8 mouse cellular contexts compared by ENCODE assay signal in genomic region chr2:53192386-53192785, GRCm38 (mm10). TPM values are rescaled to one million over a fixed set of nuclear protein-coding genes. Genes with fewer than 3 reads are reported as not detected.
DNase-seq lines count a peak whose midpoint lies in the region; ATAC-seq and TF ChIP-seq lines count a peak whose summit lies in the region.

No protein-coding gene starts in this region.

- TF ChIP-seq CTCF in E14TG2a.4 (conservative IDR thresholded peaks at IDR 0.05; ENCODE audit: low read length) = no peak

- under 1% methylated on average over 20 of the region's 20 CpGs for WGBS in heart, embryonic 11.5 days (ENCODE audit: insufficient replicate concordance)
- under 1% methylated on average over 20 of the region's 20 CpGs for WGBS in embryonic facial prominence, embryonic 13.5 days
- under 1% methylated on average over 15 of the region's 20 CpGs for WGBS in limb, embryonic 14.5 days

- H3K27me3 ChIP-seq in heart, embryonic 11.5 days (ENCODE audit: control insufficient read depth, insufficient read depth, low read length) = no peaks in the 10 kb centered on the region
- H3K27me3 ChIP-seq in E14TG2a.4 (ENCODE audit: insufficient read depth, low read length) = no peaks in the 10 kb centered on the region
- H3K27me3 ChIP-seq in embryonic facial prominence, embryonic 13.5 days = no peaks in the 10 kb centered on the region
- H3K27me3 ChIP-seq in limb, embryonic 14.5 days (ENCODE audit: control insufficient read depth, insufficient read depth, low read length) = no peaks in the 10 kb centered on the region

- peak overlapping the region; percentile 88 for H3K9ac ChIP-seq in heart, embryonic 11.5 days (ENCODE audit: low read depth, low read length)
- H3K9ac ChIP-seq in embryonic facial prominence, embryonic 13.5 days = peak overlapping the region; percentile 91
- H3K9ac ChIP-seq in limb, embryonic 14.5 days (ENCODE audit: low read depth, low read length, severe bottlenecking) = peak overlapping the region; percentile 89

- H3K36me3 ChIP-seq in heart, embryonic 11.5 days (ENCODE audit: control insufficient read depth, insufficient read depth, low read length) = peaks cover 9% of the 10 kb centered on the region
- peaks cover 55% of the 10 kb centered on the region for H3K36me3 ChIP-seq in E14TG2a.4 (ENCODE audit: insufficient read depth, low read length)
- peaks cover 21% of the 10 kb centered on the region for H3K36me3 ChIP-seq in embryonic facial prominence, embryonic 13.5 days
- peaks cover 30% of the 10 kb centered on the region for H3K36me3 ChIP-seq in limb, embryonic 14.5 days (ENCODE audit: control insufficient read depth, insufficient read depth, low read length)

- no peak for TF ChIP-seq POLR2A in limb, embryonic 14.5 days (IDR thresholded peaks at IDR 0.05; ENCODE audit: borderline replicate concordance, extremely low read depth, insufficient read depth, insufficient read length)

- H3K4me3 ChIP-seq in heart, embryonic 11.5 days (ENCODE audit: low read depth, low read length) = peak overlapping the region; percentile 89
- H3K4me3 ChIP-seq in E14TG2a.4 (replicated peaks; ENCODE audit: low read length) = peak overlapping the region; percentile 94
- H3K4me3 ChIP-seq in embryonic facial prominence, embryonic 13.5 days = peak overlapping the region; percentile 65
- peak overlapping the region; percentile 73 for H3K4me3 ChIP-seq in limb, embryonic 14.5 days (replicated peaks; ENCODE audit: low read length)

- no peak for DNase-seq in heart, adult 9 months (ENCODE audit: low spot score in 2 of 2)
- peak; percentile 30 for DNase-seq in limb, embryonic 14.5 days (ENCODE audit: low spot score)
- no peak for DNase-seq in layer of hippocampus, postnatal 10 days (ENCODE audit: low spot score in 2 of 2)
- no peak for DNase-seq in cerebellum, adult 11-12 months

- H3K27ac ChIP-seq in heart, embryonic 11.5 days (ENCODE audit: low read depth, low read length) = peak overlapping the region; percentile 95
- peak overlapping the region; percentile 96 for H3K27ac ChIP-seq in embryonic facial prominence, embryonic 13.5 days
- H3K27ac ChIP-seq in limb, embryonic 14.5 days (replicated peaks; ENCODE audit: low read depth, low read length) = peak overlapping the region; percentile 94

- peak overlapping the region; percentile 81 for H3K4me2 ChIP-seq in heart, embryonic 11.5 days
- peak overlapping the region; percentile 68 for H3K4me2 ChIP-seq in embryonic facial prominence, embryonic 13.5 days
- peak overlapping the region; percentile 66 for H3K4me2 ChIP-seq in limb, embryonic 14.5 days (replicated peaks; ENCODE audit: low read depth, low read length, severe bottlenecking)

- H3K4me1 ChIP-seq in heart, embryonic 11.5 days (ENCODE audit: control insufficient read depth, insufficient read depth, low read length) = peaks cover 6% of the 10 kb centered on the region
- H3K4me1 ChIP-seq in E14TG2a.4 (replicated peaks; ENCODE audit: low read depth, low read length) = peaks cover 31% of the 10 kb centered on the region
- peaks cover 13% of the 10 kb centered on the region for H3K4me1 ChIP-seq in embryonic facial prominence, embryonic 13.5 days
- peaks cover 11% of the 10 kb centered on the region for H3K4me1 ChIP-seq in limb, embryonic 14.5 days (ENCODE audit: control insufficient read depth, insufficient read depth, low read length)

- no peak for ATAC-seq in heart, embryonic 11.5 days (replicated peaks; ENCODE audit: insufficient number of reproducible peaks, low FRiP score, low TSS enrichment)
- no peak for ATAC-seq in embryonic facial prominence, embryonic 13.5 days (ENCODE audit: insufficient number of reproducible peaks, insufficient read depth, low FRiP score, low TSS enrichment, low read depth)
- no peak for ATAC-seq in limb, embryonic 14.5 days (ENCODE audit: low FRiP score, low read depth)
- no peak for ATAC-seq in megakaryocyte progenitor cell, adult 5-6 weeks (replicated peaks; ENCODE audit: poor library complexity)

- no peaks in the 10 kb centered on the region for H3K9me3 ChIP-seq in heart, embryonic 11.5 days (replicated peaks; ENCODE audit: control insufficient read depth, low read length)
- no peaks in the 10 kb centered on the region for H3K9me3 ChIP-seq in E14TG2a.4 (ENCODE audit: low read length)
- H3K9me3 ChIP-seq in embryonic facial prominence, embryonic 13.5 days = no peaks in the 10 kb centered on the region
- no peaks in the 10 kb centered on the region for H3K9me3 ChIP-seq in limb, embryonic 14.5 days (ENCODE audit: control insufficient read depth, low read length)

RNA-seq across cellular contexts. Expression of gene Arl6ip6, which starts 0.9 kb away (rescaled TPM):
- polyA plus RNA-seq in heart, embryonic 11.5 days (2014; fragmentation: Nextera tagmentation; extraction: Ambion mirVana) = 38.9 and 41.2 TPM in 2 replicates
- polyA plus RNA-seq in embryonic facial prominence, embryonic 13.5 days (2015; fragmentation: Nextera tagmentation; extraction: Ambion mirVana) = 49.5 and 60.9 TPM in 2 replicates
- polyA plus RNA-seq in limb, embryonic 14.5 days (2012; rRNA removed) = 38.8 and 41.9 TPM in 2 replicates
- 41.3 and 44.4 TPM in 2 replicates for polyA plus RNA-seq in limb, embryonic 14.5 days (2014; fragmentation: Nextera tagmentation; extraction: Ambion mirVana)
- total RNA-seq in megakaryocyte progenitor cell, adult 5-6 weeks (2015) = 45.1 and 48.4 TPM in 2 replicates
- total RNA-seq in megakaryocyte progenitor cell, adult 5-6 weeks (2017) = 25.8 and 38.7 TPM in 2 replicates
- total RNA-seq in layer of hippocampus, postnatal 10 days (2021) = 10 to 100 TPM; 13.5 to 15.1 TPM

RNA-seq across cellular contexts. Expression of gene Prpf40a, which starts 1.3 kb away (rescaled TPM):
- 103 and 130 TPM in 2 replicates for polyA plus RNA-seq in heart, embryonic 11.5 days (2014; fragmentation: Nextera tagmentation; extraction: Ambion mirVana)
- polyA plus RNA-seq in embryonic facial prominence, embryonic 13.5 days (2015; fragmentation: Nextera tagmentation; extraction: Ambion mirVana) = 158 and 167 TPM in 2 replicates
- 26.1 and 29.8 TPM in 2 replicates for polyA plus RNA-seq in limb, embryonic 14.5 days (2012; rRNA removed)
- 150 and 159 TPM in 2 replicates for polyA plus RNA-seq in limb, embryonic 14.5 days (2014; fragmentation: Nextera tagmentation; extraction: Ambion mirVana)
- total RNA-seq in megakaryocyte progenitor cell, adult 5-6 weeks (2015) = 119 and 125 TPM in 2 replicates
- 182 and 240 TPM in 2 replicates for total RNA-seq in megakaryocyte progenitor cell, adult 5-6 weeks (2017)
- 10 to 100 TPM; 59.2 to 64.9 TPM for total RNA-seq in layer of hippocampus, postnatal 10 days (2021)
